Mouse (Mus musculus) macrophage (primary cell): ENCODE results near the gene Zbp1. TPM values are rescaled to one million over a fixed set of nuclear protein-coding genes. Genes with fewer than 3 reads are reported as not detected.

ENCODE experiments used
- polyA plus RNA-seq: library from polyadenylated mRNA; stranded (reverse); fragments of 250-400 nt; gene quantifications from 3 replicates; pipeline ENCODE4 v1.2.4, GENCODE M21; 2018; ENCODE audit warnings: inconsistent platforms

Zbp1 gene
- polyA plus RNA-seq, 1 experiment from 2014 or later = 88.4 TPM

Other genes with a start within 250 kb of the Zbp1 start
- not detected in 3 replicates for gene Spo11, start 241.2 kb downstream of the Zbp1 start, polyA plus RNA-seq
- 27.7 to 41.7 TPM (median 35.9 TPM) in 3 replicates for gene Rae1, start 218.8 kb downstream of the Zbp1 start, polyA plus RNA-seq
- gene Rbm38, start 198.4 kb downstream of the Zbp1 start, polyA plus RNA-seq = 9.6 to 14.5 TPM (median 12.6 TPM) in 3 replicates
- not detected in 3 replicates for gene Ctcfl, start 99.4 kb downstream of the Zbp1 start, polyA plus RNA-seq
- gene Pck1, start 65.9 kb downstream of the Zbp1 start, polyA plus RNA-seq = not detected in 3 replicates
- 0.32 to 0.33 TPM in 2 of 3 replicates, not detected in the other for gene Pmepa1, start 57.6 kb upstream of the Zbp1 start, polyA plus RNA-seq